Mouse (Mus musculus) heart, adult 8-10 months (tissue): ENCODE measurements at regions not wholly inside any gene's neighbourhood (a gene's known extent, or its start where the extent isn't known, plus 50 kb on each side); places are given as distances from the start of the nearest gene placed in this dataset.

Experiments
- DNase-seq: peaks from one replicate; pipeline ENCODE4 v3.0.0; 2022; ENCODE audit warnings: low spot score

GRCm38 (mm10) chr7:37336851-37337531, 436.4 kb downstream of the Zfp536 start:
- DNase-seq: peak; percentile 38

GRCm38 (mm10) chr7:37337616-37338015, 435.8 kb downstream of the Zfp536 start:
- no peak for DNase-seq

- DNase-seq: no peak
Observed at GRCm38 (mm10) chr7:37338067-37338501, 435.4 kb downstream of the Zfp536 start.

GRCm38 (mm10) chr7:37342613-37343012, 430.8 kb downstream of the Zfp536 start:
- no peak for DNase-seq

- no peak for DNase-seq
Observed at GRCm38 (mm10) chr7:37343021-37343593, 430.3 kb downstream of the Zfp536 start.

GRCm38 (mm10) chr7:37343691-37344233, 429.7 kb downstream of the Zfp536 start:
- DNase-seq: no peak

GRCm38 (mm10) chr7:37346041-37346440, 427.4 kb downstream of the Zfp536 start:
- peak; percentile 61 for DNase-seq

- peak; percentile 87 for DNase-seq
Observed at GRCm38 (mm10) chr7:37357647-37358395, 415.6 kb downstream of the Zfp536 start.

GRCm38 (mm10) chr7:37358492-37358891, 414.9 kb downstream of the Zfp536 start:
- DNase-seq: no peak

GRCm38 (mm10) chr7:37359473-37359872, 414.0 kb downstream of the Zfp536 start:
- no peak for DNase-seq

GRCm38 (mm10) chr7:37360171-37360570, 413.3 kb downstream of the Zfp536 start:
- DNase-seq: no peak

GRCm38 (mm10) chr7:37361802-37362441, 411.5 kb downstream of the Zfp536 start:
- DNase-seq: peak; percentile 26

- no peak for DNase-seq
Observed at GRCm38 (mm10) chr7:37362879-37363278, 410.6 kb downstream of the Zfp536 start.

GRCm38 (mm10) chr7:37363629-37364175, 409.7 kb downstream of the Zfp536 start:
- DNase-seq: no peak

- DNase-seq: no peak
Observed at GRCm38 (mm10) chr7:37364221-37364620, 409.2 kb downstream of the Zfp536 start.

- DNase-seq: no peak
Observed at GRCm38 (mm10) chr7:37366006-37366405, 407.4 kb downstream of the Zfp536 start.

GRCm38 (mm10) chr7:37369698-37370097, 403.7 kb downstream of the Zfp536 start:
- no peak for DNase-seq

GRCm38 (mm10) chr7:37373864-37374263, 399.6 kb downstream of the Zfp536 start:
- DNase-seq: peak; percentile 61

- DNase-seq: no peak
Observed at GRCm38 (mm10) chr7:37375044-37375443, 398.4 kb downstream of the Zfp536 start.

GRCm38 (mm10) chr7:37375591-37375990, 397.9 kb downstream of the Zfp536 start:
- DNase-seq: no peak

GRCm38 (mm10) chr7:37376207-37376606, 397.2 kb downstream of the Zfp536 start:
- DNase-seq: no peak
